Mouse (Mus musculus) neural tube, embryonic 13.5 days (tissue): ENCODE measurements around the gene Mrpl45. TPM values are rescaled to one million over a fixed set of nuclear protein-coding genes. Genes with fewer than 3 reads are reported as not detected.

Experiments
- ATAC-seq: fragments of 200-750 bp; cut with Nextera tagmentation; 2 replicates; pipeline ENCODE4 v1.8.0; 2017; ENCODE audit warnings: low read depth, mild to moderate bottlenecking, moderate TSS enrichment, moderate library complexity
- H3K27ac ChIP-seq: fragments of 300-500 bp; sonication (generic); replicated peaks from 2 replicates; pipeline ENCODE4 v1.5.1; 2015; ENCODE audit warnings: moderate library complexity, mild to moderate bottlenecking, inconsistent platforms
- H3K27me3 ChIP-seq: fragments of 300-500 bp; sonication (generic); 2 replicates; pipeline ENCODE4 v1.6.1; 2015; ENCODE audit warnings: mild to moderate bottlenecking, inconsistent platforms
- H3K36me3 ChIP-seq: fragments of 300-500 bp; sonication (generic); 2 replicates; pipeline ENCODE4 v1.6.1; 2015; ENCODE audit warnings: mild to moderate bottlenecking, inconsistent platforms
- H3K4me1 ChIP-seq: fragments of 300-500 bp; sonication (generic); replicated peaks from 2 replicates; pipeline ENCODE4 v1.6.1; 2015; ENCODE audit warnings: inconsistent platforms
- H3K4me2 ChIP-seq: fragments of 300-500 bp; sonication (generic); 2 replicates; pipeline ENCODE4 v1.6.1; 2015; ENCODE audit warnings: inconsistent platforms, mild to moderate bottlenecking, moderate library complexity
- H3K4me3 ChIP-seq: fragments of 300-500 bp; sonication (generic); 2 replicates; pipeline ENCODE4 v1.5.1; 2015; ENCODE audit warnings: mild to moderate bottlenecking, inconsistent platforms
- H3K9ac ChIP-seq: fragments of 300-500 bp; sonication (generic); 2 replicates; pipeline ENCODE4 v1.6.1; 2015; ENCODE audit warnings: moderate library complexity, mild to moderate bottlenecking, inconsistent platforms
- H3K9me3 ChIP-seq: fragments of 300-500 bp; sonication (generic); 2 replicates; pipeline ENCODE4 v1.6.1; 2016; ENCODE audit warnings: inconsistent platforms
- WGBS: fragments of 180-500 bp; shearing (Covaris S2); methylation state at CpG from one replicate; pipeline ENCODE4 v1.1.7; 2015; 5-methylcytosine and 5-hydroxymethylcytosine counted together
- polyA plus RNA-seq: library from polyadenylated mRNA; unstranded; fragments of >200 nt; fragmentation: Nextera tagmentation; extraction: Ambion mirVana; gene quantifications from 2 replicates; pipeline ENCODE4 v1.2.1, GENCODE M21; 2015

Mrpl45 gene
- polyA plus RNA-seq, 1 experiment from 2014 or later, result 43.8 TPM

- H3K36me3 ChIP-seq, result no peaks in the 10 kb centered on the region
- WGBS, result under 1% methylated on average over 42 of the region's 83 CpGs
- ATAC-seq, result peak; percentile 76
These were observed 35.2 kb upstream of the Mrpl45 start, which contains the start of gene Npepps for GRCm38 (mm10) chr11:97280216-97280861. TSS of gene Npepps (minus strand) at chr11:97280638.

GRCm38 (mm10) chr11:97282179-97282578 lies 33.3 kb upstream of the Mrpl45 start:
- 90% methylated on average over 6 of the region's 6 CpGs for WGBS
- no peak for ATAC-seq

More at GRCm38 (mm10) chr11:97280216-97280861, 35.2 kb upstream of the Mrpl45 start, which contains the start of gene Npepps:
- peaks cover 32% of the 10 kb centered on the region for H3K4me1 ChIP-seq
- peak within 1 kb of the TSS; percentile 82 for H3K4me2 ChIP-seq
- peak within 1 kb of the TSS; percentile 100 for H3K4me3 ChIP-seq
- no peaks in the 10 kb centered on the region for H3K9me3 ChIP-seq
- H3K9ac ChIP-seq, result peak within 1 kb of the TSS; percentile 99
- H3K27me3 ChIP-seq, result no peaks in the 10 kb centered on the region
- H3K27ac ChIP-seq, result peak within 1 kb of the TSS; percentile 99

GRCm38 (mm10) chr11:97284854-97285253 lies 30.7 kb upstream of the Mrpl45 start:
- ATAC-seq, result no peak
- Histone ChIP-seq H3K4me2 (no peak overlapping the region), H3K4me1 (0 out of 2 replicates have a peak, but pooled peaks cover 4% of the 10 kb centered on the region), H3K36me3 (no peaks in the 10 kb centered on the region), H3K9ac (no peak overlapping the region), H3K9me3 (no peaks in the 10 kb centered on the region), H3K27me3 (no peaks in the 10 kb centered on the region), H3K27ac (no peak overlapping the region), H3K4me3 (no peak overlapping the region)
- 79% methylated on average over 4 of the region's 4 CpGs for WGBS

More at GRCm38 (mm10) chr11:97282179-97282578, 33.3 kb upstream of the Mrpl45 start:
- Histone ChIP-seq H3K4me2 (no peak overlapping the region), H3K27me3 (no peaks in the 10 kb centered on the region), H3K36me3 (no peaks in the 10 kb centered on the region), H3K9ac (no peak overlapping the region), H3K9me3 (no peaks in the 10 kb centered on the region), H3K27ac (no peak overlapping the region), H3K4me1 (peaks cover 23% of the 10 kb centered on the region), H3K4me3 (no peak overlapping the region)

GRCm38 (mm10) chr11:97285852-97286775 lies 29.4 kb upstream of the Mrpl45 start:
- H3K27me3 ChIP-seq, result no peaks in the 10 kb centered on the region
- ATAC-seq, result no peak
- 0 out of 2 replicates have a peak, but pooled peaks cover 1% of the 10 kb centered on the region for H3K4me1 ChIP-seq
- no peak overlapping the region for H3K27ac ChIP-seq
- H3K4me2 ChIP-seq, result no peak overlapping the region
- no peak overlapping the region for H3K9ac ChIP-seq
- no peaks in the 10 kb centered on the region for H3K36me3 ChIP-seq
- H3K9me3 ChIP-seq, result no peaks in the 10 kb centered on the region
- WGBS, result 85% methylated on average over 9 of the region's 9 CpGs
- no peak overlapping the region for H3K4me3 ChIP-seq

- no peak for ATAC-seq
- no peak overlapping the region for H3K4me3 ChIP-seq
- WGBS, result 54% methylated on average over 6 of the region's 6 CpGs
These were observed 28.5 kb upstream of the Mrpl45 start for GRCm38 (mm10) chr11:97286973-97287372.

GRCm38 (mm10) chr11:97287643-97288042 lies 27.9 kb upstream of the Mrpl45 start:
- Histone ChIP-seq H3K4me1 (no peaks in the 10 kb centered on the region), H3K4me3 (no peak overlapping the region), H3K27ac (no peak overlapping the region), H3K27me3 (no peaks in the 10 kb centered on the region), H3K4me2 (no peak overlapping the region), H3K36me3 (no peaks in the 10 kb centered on the region), H3K9ac (no peak overlapping the region), H3K9me3 (no peaks in the 10 kb centered on the region)
- no peak for ATAC-seq

More at GRCm38 (mm10) chr11:97286973-97287372, 28.5 kb upstream of the Mrpl45 start:
- Histone ChIP-seq H3K4me1 (no peaks in the 10 kb centered on the region), H3K4me2 (no peak overlapping the region), H3K36me3 (no peaks in the 10 kb centered on the region), H3K9ac (no peak overlapping the region), H3K27me3 (no peaks in the 10 kb centered on the region), H3K27ac (no peak overlapping the region), H3K9me3 (no peaks in the 10 kb centered on the region)

- WGBS, result 60% methylated on average over 12 of the region's 12 CpGs
- H3K4me2 ChIP-seq, result no peak overlapping the region
- H3K27ac ChIP-seq, result no peak overlapping the region
- ATAC-seq, result no peak
- H3K27me3 ChIP-seq, result no peaks in the 10 kb centered on the region
- H3K9me3 ChIP-seq, result no peaks in the 10 kb centered on the region
- H3K4me3 ChIP-seq, result no peak overlapping the region
- no peaks in the 10 kb centered on the region for H3K36me3 ChIP-seq
- no peak overlapping the region for H3K9ac ChIP-seq
- H3K4me1 ChIP-seq, result no peaks in the 10 kb centered on the region
These were observed 26.0 kb upstream of the Mrpl45 start for GRCm38 (mm10) chr11:97289276-97290230.

- H3K9ac ChIP-seq, result no peak overlapping the region
- no peak overlapping the region for H3K27ac ChIP-seq
- H3K4me1 ChIP-seq, result no peaks in the 10 kb centered on the region
- no peaks in the 10 kb centered on the region for H3K9me3 ChIP-seq
- no peak for ATAC-seq
- H3K27me3 ChIP-seq, result no peaks in the 10 kb centered on the region
- H3K4me3 ChIP-seq, result no peak overlapping the region
- H3K4me2 ChIP-seq, result no peak overlapping the region
- H3K36me3 ChIP-seq, result no peaks in the 10 kb centered on the region
- 87% methylated on average over 1 of the region's 1 CpGs for WGBS
These were observed 22.8 kb upstream of the Mrpl45 start for GRCm38 (mm10) chr11:97292731-97293130.

- 87% methylated on average over 3 of the region's 4 CpGs for WGBS
- no peak for ATAC-seq
- Histone ChIP-seq H3K9ac (no peak overlapping the region), H3K9me3 (no peaks in the 10 kb centered on the region), H3K27me3 (no peaks in the 10 kb centered on the region), H3K4me1 (no peaks in the 10 kb centered on the region), H3K36me3 (no peaks in the 10 kb centered on the region), H3K4me2 (no peak overlapping the region), H3K4me3 (no peak overlapping the region), H3K27ac (no peak overlapping the region)
These were observed 19.0 kb upstream of the Mrpl45 start for GRCm38 (mm10) chr11:97296542-97296941.

- no peak overlapping the region for H3K4me3 ChIP-seq
- no peaks in the 10 kb centered on the region for H3K9me3 ChIP-seq
- H3K9ac ChIP-seq, result no peak overlapping the region
- H3K27me3 ChIP-seq, result no peaks in the 10 kb centered on the region
- WGBS, result 91% methylated on average over 2 of the region's 2 CpGs
- no peak for ATAC-seq
- H3K36me3 ChIP-seq, result no peaks in the 10 kb centered on the region
- H3K27ac ChIP-seq, result no peak overlapping the region
- no peaks in the 10 kb centered on the region for H3K4me1 ChIP-seq
- no peak overlapping the region for H3K4me2 ChIP-seq
These were observed 15.6 kb upstream of the Mrpl45 start for GRCm38 (mm10) chr11:97299939-97300338.

- no peak for ATAC-seq
These were observed 14.1 kb upstream of the Mrpl45 start for GRCm38 (mm10) chr11:97301406-97301805.

More at GRCm38 (mm10) chr11:97301406-97301805, 14.1 kb upstream of the Mrpl45 start:
- Histone ChIP-seq H3K9me3 (no peaks in the 10 kb centered on the region), H3K27me3 (no peaks in the 10 kb centered on the region), H3K4me2 (no peak overlapping the region), H3K4me1 (no peaks in the 10 kb centered on the region), H3K36me3 (no peaks in the 10 kb centered on the region), H3K9ac (no peak overlapping the region), H3K27ac (no peak overlapping the region), H3K4me3 (no peak overlapping the region)
- WGBS, result 91% methylated on average over 16 of the region's 16 CpGs
